Mouse (Mus musculus) midbrain, embryonic 13.5 days (tissue): ENCODE data around the gene Uchl5. TPM values are rescaled to one million over a fixed set of nuclear protein-coding genes. Genes with fewer than 3 reads are reported as not detected.
A peak's percentile ranks its signal among the peaks of the same experiment; 100 is the strongest.

ENCODE experiments used
- ATAC-seq: fragments of 200-750 bp; cut with Nextera tagmentation; 2 replicates; pipeline ENCODE4 v1.8.0; 2017; ENCODE audit warnings: mild to moderate bottlenecking, moderate TSS enrichment, moderate library complexity
- H3K27ac ChIP-seq: fragments of 300-500 bp; sonication (generic); 2 replicates; pipeline ENCODE4 v1.5.1; 2015; ENCODE audit warnings: inconsistent platforms, mild to moderate bottlenecking, moderate library complexity
- H3K27me3 ChIP-seq: fragments of 300-500 bp; sonication (generic); 2 replicates; pipeline ENCODE4 v1.6.1; 2015; ENCODE audit warnings: mild to moderate bottlenecking, inconsistent platforms
- H3K36me3 ChIP-seq: fragments of 300-500 bp; sonication (generic); 2 replicates; pipeline ENCODE4 v1.6.1; 2015; ENCODE audit warnings: mild to moderate bottlenecking, inconsistent platforms
- H3K4me1 ChIP-seq: fragments of 300-500 bp; sonication (generic); replicated peaks from 2 replicates; pipeline ENCODE4 v1.6.1; 2015; ENCODE audit warnings: inconsistent platforms
- H3K4me2 ChIP-seq: fragments of 300-500 bp; sonication (generic); replicated peaks from 2 replicates; pipeline ENCODE4 v1.6.1; 2015; ENCODE audit warnings: moderate library complexity, mild to moderate bottlenecking, inconsistent platforms
- H3K4me3 ChIP-seq: fragments of 300-500 bp; sonication (generic); replicated peaks from 2 replicates; pipeline ENCODE4 v1.5.1; 2015; ENCODE audit warnings: mild to moderate bottlenecking, inconsistent platforms
- H3K9ac ChIP-seq: fragments of 300-500 bp; sonication (generic); replicated peaks from 2 replicates; pipeline ENCODE4 v1.6.1; 2015; ENCODE audit warnings: mild to moderate bottlenecking, inconsistent platforms
- H3K9me3 ChIP-seq: fragments of 300-500 bp; sonication (generic); 2 replicates; pipeline ENCODE4 v1.6.1; 2016; ENCODE audit warnings: mild to moderate bottlenecking, inconsistent platforms
- WGBS: fragments of 180-500 bp; shearing (Covaris S2); methylation state at CpG from one replicate; pipeline ENCODE4 v1.1.7; 2015; 5-methylcytosine and 5-hydroxymethylcytosine counted together
- polyA plus RNA-seq: library from polyadenylated mRNA; unstranded; fragments of >200 nt; fragmentation: Nextera tagmentation; extraction: Ambion mirVana; gene quantifications from 2 replicates; pipeline ENCODE4 v1.2.1, GENCODE M21; 2015

Gene Uchl5
- polyA plus RNA-seq, 1 experiment from 2014 or later: 79.4 TPM

GRCm38 (mm10) chr1:143762159-143762558, 14.9 kb upstream of the Uchl5 start:
- H3K4me2 ChIP-seq: no peak overlapping the region
- H3K27ac ChIP-seq: no peak overlapping the region
- H3K27me3 ChIP-seq: no peaks in the 10 kb centered on the region
- H3K9ac ChIP-seq: no peak overlapping the region
- H3K9me3 ChIP-seq: no peaks in the 10 kb centered on the region
- H3K4me1 ChIP-seq: peaks cover 4% of the 10 kb centered on the region; the same call in 1 of the 2 replicates
- ATAC-seq: no peak
- H3K36me3 ChIP-seq: peaks cover 79% of the 10 kb centered on the region
- no peak overlapping the region for H3K4me3 ChIP-seq
- 96% methylated on average over 8 of the region's 8 CpGs for WGBS

GRCm38 (mm10) chr1:143764443-143764842, 12.6 kb upstream of the Uchl5 start:
- Histone ChIP-seq H3K27me3 (no peaks in the 10 kb centered on the region), H3K4me1 (peaks cover 4% of the 10 kb centered on the region; the same call in 1 of the 2 replicates), H3K27ac (no peak overlapping the region), H3K36me3 (peaks cover 58% of the 10 kb centered on the region), H3K9ac (no peak overlapping the region), H3K4me2 (no peak overlapping the region), H3K4me3 (no peak overlapping the region), H3K9me3 (no peaks in the 10 kb centered on the region)
- no peak for ATAC-seq
- 65% methylated on average over 1 of the region's 1 CpGs for WGBS

- Histone ChIP-seq H3K9ac (no peak overlapping the region), H3K9me3 (no peaks in the 10 kb centered on the region), H3K27ac (no peak overlapping the region), H3K4me2 (no peak overlapping the region), H3K27me3 (no peaks in the 10 kb centered on the region), H3K4me1 (peaks cover 8% of the 10 kb centered on the region; the same call in 1 of the 2 replicates), H3K4me3 (no peak overlapping the region), H3K36me3 (peaks cover 58% of the 10 kb centered on the region)
- 81% methylated on average over 4 of the region's 4 CpGs for WGBS
- ATAC-seq: no peak
Measured at GRCm38 (mm10) chr1:143765801-143766200, 11.3 kb upstream of the Uchl5 start.

- Histone ChIP-seq H3K4me1 (peaks cover 8% of the 10 kb centered on the region; the same call in 1 of the 2 replicates), H3K36me3 (peaks cover 54% of the 10 kb centered on the region)
- 89% methylated on average over 6 of the region's 6 CpGs for WGBS
Measured at GRCm38 (mm10) chr1:143766238-143766637, 10.8 kb upstream of the Uchl5 start.

GRCm38 (mm10) chr1:143770444-143771109, 6.5 kb upstream of the Uchl5 start:
- no peaks in the 10 kb centered on the region for H3K27me3 ChIP-seq
- 50% methylated on average over 20 of the region's 20 CpGs for WGBS

More at GRCm38 (mm10) chr1:143766238-143766637, 10.8 kb upstream of the Uchl5 start:
- H3K4me2 ChIP-seq: no peak overlapping the region
- H3K27ac ChIP-seq: no peak overlapping the region
- no peak overlapping the region for H3K9ac ChIP-seq
- no peak for ATAC-seq
- no peak overlapping the region for H3K4me3 ChIP-seq
- no peaks in the 10 kb centered on the region for H3K27me3 ChIP-seq
- no peaks in the 10 kb centered on the region for H3K9me3 ChIP-seq

GRCm38 (mm10) chr1:143773082-143773481, 4.0 kb upstream of the Uchl5 start:
- no peak overlapping the region for H3K9ac ChIP-seq

More at GRCm38 (mm10) chr1:143770444-143771109, 6.5 kb upstream of the Uchl5 start:
- H3K9ac ChIP-seq: no peak overlapping the region
- no peaks in the 10 kb centered on the region for H3K9me3 ChIP-seq
- H3K4me2 ChIP-seq: no peak overlapping the region
- no peak overlapping the region for H3K27ac ChIP-seq
- H3K4me3 ChIP-seq: no peak overlapping the region
- no peak for ATAC-seq
- peaks cover 36% of the 10 kb centered on the region for H3K4me1 ChIP-seq
- peaks cover 25% of the 10 kb centered on the region for H3K36me3 ChIP-seq

GRCm38 (mm10) chr1:143773909-143774308, 3.2 kb upstream of the Uchl5 start:
- no peak overlapping the region for H3K4me3 ChIP-seq
- H3K4me1 ChIP-seq: peaks cover 50% of the 10 kb centered on the region
- no peak overlapping the region for H3K27ac ChIP-seq
- ATAC-seq: no peak
- WGBS: 84% methylated on average over 6 of the region's 6 CpGs
- H3K9ac ChIP-seq: no peak overlapping the region
- H3K27me3 ChIP-seq: no peaks in the 10 kb centered on the region
- H3K9me3 ChIP-seq: no peaks in the 10 kb centered on the region
- H3K4me2 ChIP-seq: no peak overlapping the region
- peaks cover 13% of the 10 kb centered on the region for H3K36me3 ChIP-seq

More at GRCm38 (mm10) chr1:143773082-143773481, 4.0 kb upstream of the Uchl5 start:
- Histone ChIP-seq H3K9me3 (no peaks in the 10 kb centered on the region), H3K4me3 (no peak overlapping the region), H3K27me3 (no peaks in the 10 kb centered on the region), H3K27ac (no peak overlapping the region), H3K4me2 (no peak overlapping the region), H3K36me3 (peaks cover 13% of the 10 kb centered on the region), H3K4me1 (peaks cover 41% of the 10 kb centered on the region)
- ATAC-seq: no peak
- WGBS: 71% methylated on average over 7 of the region's 7 CpGs

GRCm38 (mm10) chr1:143777558-143778218, 616 bp downstream of the Uchl5 start:
- no peaks in the 10 kb centered on the region for H3K9me3 ChIP-seq
- peak overlapping the region; percentile 76 for H3K27ac ChIP-seq
- under 1% methylated on average over 39 of the region's 39 CpGs for WGBS
- no peak for ATAC-seq
- no peaks in the 10 kb centered on the region for H3K27me3 ChIP-seq
- H3K4me3 ChIP-seq: peak overlapping the region; percentile 83
- H3K4me2 ChIP-seq: peak overlapping the region; percentile 83
- peaks cover 43% of the 10 kb centered on the region for H3K4me1 ChIP-seq
- H3K36me3 ChIP-seq: peaks cover 2% of the 10 kb centered on the region; the same call in 1 of the 2 replicates
- H3K9ac ChIP-seq: peak overlapping the region; percentile 90

GRCm38 (mm10) chr1:143788584-143789227, 11.6 kb downstream of the Uchl5 start:
- Histone ChIP-seq H3K36me3 (no peaks in the 10 kb centered on the region), H3K4me2 (no peak overlapping the region), H3K27ac (no peak overlapping the region), H3K27me3 (no peaks in the 10 kb centered on the region), H3K9me3 (no peaks in the 10 kb centered on the region), H3K4me3 (no peak overlapping the region), H3K4me1 (no peaks in the 10 kb centered on the region), H3K9ac (no peak overlapping the region)
- no peak for ATAC-seq
- WGBS: 80% methylated on average over 2 of the region's 2 CpGs

- H3K4me3 ChIP-seq: no peak overlapping the region
- peak; percentile 82 for ATAC-seq
- no peaks in the 10 kb centered on the region for H3K27me3 ChIP-seq
- no peaks in the 10 kb centered on the region for H3K4me1 ChIP-seq
- H3K4me2 ChIP-seq: no peak overlapping the region
- H3K36me3 ChIP-seq: peaks cover 3% of the 10 kb centered on the region; the same call in 1 of the 2 replicates
- H3K9me3 ChIP-seq: no peaks in the 10 kb centered on the region
- H3K9ac ChIP-seq: no peak overlapping the region
- H3K27ac ChIP-seq: no peak overlapping the region
- WGBS: 34% methylated on average over 4 of the region's 4 CpGs
Measured at GRCm38 (mm10) chr1:143803537-143803936, 26.5 kb downstream of the Uchl5 start.

GRCm38 (mm10) chr1:143809062-143809461, 32.0 kb downstream of the Uchl5 start:
- 91% methylated on average over 6 of the region's 6 CpGs for WGBS
- Histone ChIP-seq H3K4me1 (no peaks in the 10 kb centered on the region), H3K9ac (no peak overlapping the region), H3K4me2 (no peak overlapping the region), H3K27ac (no peak overlapping the region), H3K27me3 (no peaks in the 10 kb centered on the region), H3K9me3 (no peaks in the 10 kb centered on the region), H3K36me3 (peaks cover 3% of the 10 kb centered on the region; the same call in 1 of the 2 replicates), H3K4me3 (no peak overlapping the region)
- ATAC-seq: no peak
